Mouse (Mus musculus): ENCODE results near the gene Grm4.

Grm4 gene

GRCm38 (mm10) chr17:27551393-27551940 is 30.3 kb upstream of the Grm4 start:
- no peak for DNase-seq (ENCODE audit: low spot score in 2 of 2)

- no peak for DNase-seq (ENCODE audit: low spot score in 2 of 2)
Measured at GRCm38 (mm10) chr17:27549234-27549633, 28.0 kb upstream of the Grm4 start.

- no peak for DNase-seq (ENCODE audit: low spot score in 2 of 2)
Measured at GRCm38 (mm10) chr17:27547253-27547868, 26.2 kb upstream of the Grm4 start.

- DNase-seq (ENCODE audit: low spot score in 2 of 2), result no peak
Measured at GRCm38 (mm10) chr17:27546574-27547085, 25.4 kb upstream of the Grm4 start.

- DNase-seq (ENCODE audit: low spot score in 2 of 2), result no peak
Measured at GRCm38 (mm10) chr17:27545991-27546390, 24.8 kb upstream of the Grm4 start.

- no peak for DNase-seq (ENCODE audit: low spot score in 2 of 2)
Measured at GRCm38 (mm10) chr17:27544551-27544950, 23.3 kb upstream of the Grm4 start.

GRCm38 (mm10) chr17:27541984-27542383 is 20.8 kb upstream of the Grm4 start:
- DNase-seq (ENCODE audit: low spot score in 2 of 2), result no peak

GRCm38 (mm10) chr17:27541261-27541660 is 20.1 kb upstream of the Grm4 start:
- no peak for DNase-seq (ENCODE audit: low spot score in 2 of 2)

GRCm38 (mm10) chr17:27534718-27535117 is 13.5 kb upstream of the Grm4 start:
- peak; percentile 78 to 89 for DNase-seq (ENCODE audit: low spot score in 2 of 2)

GRCm38 (mm10) chr17:27533354-27533753 is 12.2 kb upstream of the Grm4 start:
- no peak for DNase-seq (ENCODE audit: low spot score in 2 of 2)

- no peak for DNase-seq (ENCODE audit: low spot score in 2 of 2)
Measured at GRCm38 (mm10) chr17:27532095-27532494, 10.9 kb upstream of the Grm4 start.

- no peak for DNase-seq (ENCODE audit: low spot score in 2 of 2)
Measured at GRCm38 (mm10) chr17:27528767-27529166, 7.6 kb upstream of the Grm4 start.

GRCm38 (mm10) chr17:27528030-27528429 is 6.8 kb upstream of the Grm4 start:
- no peak for DNase-seq (ENCODE audit: low spot score in 2 of 2)

GRCm38 (mm10) chr17:27527188-27527587 is 6.0 kb upstream of the Grm4 start:
- DNase-seq (ENCODE audit: low spot score in 2 of 2), result peak in 1 of 2 experiments; percentile 22

- no peak for DNase-seq (ENCODE audit: low spot score in 2 of 2)
Measured at GRCm38 (mm10) chr17:27523121-27523520, 1.9 kb upstream of the Grm4 start.

- DNase-seq (ENCODE audit: low spot score in 2 of 2), result peak in 1 of 2 experiments; percentile 46
Measured at GRCm38 (mm10) chr17:27520557-27520956, 646 bp downstream of the Grm4 start.

- no peak for DNase-seq (ENCODE audit: low spot score in 2 of 2)
Measured at GRCm38 (mm10) chr17:27518700-27519595, 2.3 kb downstream of the Grm4 start.

- no peak for DNase-seq (ENCODE audit: low spot score in 2 of 2)
Measured at GRCm38 (mm10) chr17:27518296-27518695, 2.9 kb downstream of the Grm4 start.

GRCm38 (mm10) chr17:27513916-27514762 is 7.1 kb downstream of the Grm4 start:
- no peak for DNase-seq (ENCODE audit: low spot score in 2 of 2)

GRCm38 (mm10) chr17:27513279-27513915 is 7.8 kb downstream of the Grm4 start:
- no peak for DNase-seq (ENCODE audit: low spot score in 2 of 2)

GRCm38 (mm10) chr17:27512619-27513161 is 8.5 kb downstream of the Grm4 start:
- DNase-seq (ENCODE audit: low spot score in 2 of 2), result no peak
